In genomic region chr7:139741246-139741903, GRCm38 (mm10) we compare ENCODE assay signal across 10 mouse cellular contexts. TPM values are rescaled to one million over a fixed set of nuclear protein-coding genes. Genes with fewer than 3 reads are reported as not detected.
DNase-seq lines count a peak whose midpoint lies in the region.
"Had no signal": no experiment of that assay in that cellular context is flagged by ENCODE, and none has a peak within 500 bp of the region (broad histone marks: within the 10 kb centered on the region; RNA-seq: fewer than 3 reads in every experiment).

No protein-coding gene starts in this region.

- intact Hi-C loops in left cerebral cortex, postnatal 4 days (cut with DNase I) = no loop called here
- intact Hi-C loops in left cerebral cortex, postnatal 25 days (cut with DNase I) = no loop called here
- intact Hi-C loops in heart, postnatal 25 days (cut with DNase I) = no loop called here

- peak; percentile 37 for DNase-seq in left cerebral cortex, adult 11 months (ENCODE audit: low spot score)
- no peak for DNase-seq in left cerebral cortex, postnatal 4 days
- peak; percentile 75 to 86 for DNase-seq in layer of hippocampus, adult 18-20 months (ENCODE audit: low spot score in 2 of 2)
- DNase-seq in left cerebral cortex, postnatal 25 days (ENCODE audit: low spot score in 2 of 2) = peak; percentile 59 to 76
- DNase-seq in adrenal gland, postnatal 36 days = no peak
- DNase-seq in heart, postnatal 25 days (ENCODE audit: low spot score) = no peak
- no peak for DNase-seq in kidney, postnatal 10 days
- DNase-seq: heart, postnatal 36 days; kidney, postnatal 36 days; thymus, postnatal 36 days had no signal

RNA-seq across cellular contexts. Expression of gene Cfap46, which starts 57.8 kb away (rescaled TPM):
- 1 to 10 TPM; 1.7 to 3.0 TPM for total RNA-seq in left cerebral cortex, postnatal 4 days (2021)
- 1 to 10 TPM; 2.7 to 3.7 TPM for total RNA-seq in layer of hippocampus, adult 18-20 months (2021)
- total RNA-seq in left cerebral cortex, postnatal 25 days (2021) = 1 to 10 TPM; 3.1 to 3.3 TPM
- under 1 TPM; 0.33 to 0.79 TPM for total RNA-seq in adrenal gland, postnatal 36 days (2021)
- under 1 TPM in 1 of 2 experiments, not detected in 1; 0.16 TPM for total RNA-seq in heart, postnatal 25 days (2021)

Comparison
In these comparisons a context has a peak if more than half of its experiments do, and no peak if none do; other contexts are left out.
1. DNase-seq: peak in left cerebral cortex, adult 11 months (single experiment), layer of hippocampus, adult 18-20 months (2 of 2) and left cerebral cortex, postnatal 25 days (2 of 2); none in left cerebral cortex, postnatal 4 days (single experiment), adrenal gland, postnatal 36 days (0 of 2), heart, postnatal 25 days (single experiment) and kidney, postnatal 10 days (single experiment).